Mouse (Mus musculus) spleen, embryonic (tissue): Measurements from ENCODE around the gene Rundc3a.

Experiments used
- CTCF ChIA-PET: fragments of 350-600 bp; sonication (Branson Sonifier 250); formaldehyde crosslinking; loops from one replicate; lab custom pipeline; 2022; lab: Charles Lee

The Rundc3a gene

GRCm38 (mm10) chr11:102367504-102368280 lies 25.5 kb upstream of the Rundc3a start:
- CTCF ChIA-PET: no interaction called here

GRCm38 (mm10) chr11:102368347-102368746 lies 24.9 kb upstream of the Rundc3a start:
- CTCF ChIA-PET: no interaction called here

GRCm38 (mm10) chr11:102369263-102369662 lies 23.9 kb upstream of the Rundc3a start:
- CTCF ChIA-PET: no interaction called here

- CTCF ChIA-PET: no interaction called here
Measured at GRCm38 (mm10) chr11:102370285-102370684, 22.9 kb upstream of the Rundc3a start.

GRCm38 (mm10) chr11:102371926-102372685 lies 21.1 kb upstream of the Rundc3a start:
- CTCF ChIA-PET: no interaction called here

GRCm38 (mm10) chr11:102372936-102373335 lies 20.3 kb upstream of the Rundc3a start:
- CTCF ChIA-PET: no interaction called here

- CTCF ChIA-PET: no interaction called here
Measured at GRCm38 (mm10) chr11:102373646-102374045, 19.6 kb upstream of the Rundc3a start.

GRCm38 (mm10) chr11:102374108-102374725 lies 19.0 kb upstream of the Rundc3a start:
- CTCF ChIA-PET: no interaction called here

- CTCF ChIA-PET: no interaction called here
Measured at GRCm38 (mm10) chr11:102375196-102376173, 17.7 kb upstream of the Rundc3a start.

GRCm38 (mm10) chr11:102376196-102376835 lies 16.9 kb upstream of the Rundc3a start:
- CTCF ChIA-PET: interaction anchor here (0.7 kb wide), 1 partner anchor 297 kb away, joined by 3 read pairs; no protein-coding TSS in a partner anchor

GRCm38 (mm10) chr11:102377186-102377585 lies 16.0 kb upstream of the Rundc3a start:
- CTCF ChIA-PET: interaction anchor here (0.7 kb wide), 1 partner anchor 296 kb away, joined by 3 read pairs; no protein-coding TSS in a partner anchor

- CTCF ChIA-PET: interaction anchor here (0.6 kb wide), 1 partner anchor 76 kb away, joined by 19 read pairs; no protein-coding TSS in a partner anchor
Measured at GRCm38 (mm10) chr11:102380091-102380490, 13.1 kb upstream of the Rundc3a start.

- CTCF ChIA-PET: no interaction called here
Measured at GRCm38 (mm10) chr11:102381341-102382100, 11.7 kb upstream of the Rundc3a start.

GRCm38 (mm10) chr11:102382794-102383193 lies 10.4 kb upstream of the Rundc3a start:
- CTCF ChIA-PET: no interaction called here

- CTCF ChIA-PET: no interaction called here
Measured at GRCm38 (mm10) chr11:102383365-102384136, 9.7 kb upstream of the Rundc3a start.

GRCm38 (mm10) chr11:102384418-102384817 lies 8.8 kb upstream of the Rundc3a start:
- CTCF ChIA-PET: interaction anchor here (0.7 kb wide), 1 partner anchor 171 kb away, joined by 5 read pairs; no protein-coding TSS in a partner anchor

GRCm38 (mm10) chr11:102385075-102385474 lies 8.1 kb upstream of the Rundc3a start:
- CTCF ChIA-PET: no interaction called here

- CTCF ChIA-PET: no interaction called here
Measured at GRCm38 (mm10) chr11:102386121-102386520, 7.1 kb upstream of the Rundc3a start.

- CTCF ChIA-PET: interaction anchor here (0.7 kb wide), 2 partner anchors 233 to 799 kb away, joined by 3 to 16 read pairs; partner anchors contain the start of gene Tmem101
Measured at GRCm38 (mm10) chr11:102389436-102389835, 3.8 kb upstream of the Rundc3a start.
